Mouse (Mus musculus) myocyte (in vitro differentiated cells): Measurements from ENCODE around the gene Fam222a.

Experiments used
- MAX ChIP-seq: IDR thresholded peaks from one replicate; pipeline ENCODE4 v1.6.1; 2011; ENCODE audit warnings: low read depth, mild to moderate bottlenecking, control low read depth
- POLR2A ChIP-seq: IDR thresholded peaks from one replicate; pipeline ENCODE4 v1.6.1; 2011; ENCODE audit warnings: low read depth, mild to moderate bottlenecking, control low read depth, moderate library complexity; ENCODE audit not compliant: insufficient read length
- USF1 ChIP-seq: IDR thresholded peaks from one replicate; pipeline ENCODE4 v1.6.1; 2011; ENCODE audit warnings: low read depth, mild to moderate bottlenecking, control low read depth, moderate library complexity

GRCm38 (mm10) chr5:114625590-114625989 is 57.8 kb downstream of the Fam222a start:
- TF ChIP-seq POLR2A = no peak
- TF ChIP-seq MAX = no peak
- no peak for TF ChIP-seq USF1
